Comparison of ENCODE assay signal across 12 mouse cellular contexts in the genomic region with DNA sequence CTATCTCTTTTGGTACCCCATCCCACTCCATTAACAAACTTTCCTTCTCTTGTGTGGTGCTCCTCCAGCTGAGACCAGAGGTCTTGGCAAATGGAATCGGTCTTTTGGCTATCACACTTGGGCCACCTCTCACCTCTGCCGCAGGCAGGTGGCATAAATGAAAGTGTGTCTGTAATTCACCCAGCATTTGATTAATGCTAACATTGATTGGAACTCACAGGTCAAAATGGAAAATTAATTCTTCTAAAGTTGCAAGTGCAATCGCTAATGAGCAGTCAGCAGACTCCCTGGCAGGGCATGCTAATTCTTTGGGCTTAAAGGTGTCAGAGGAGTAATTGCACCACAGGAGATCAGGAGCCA. TPM values are rescaled to one million over a fixed set of nuclear protein-coding genes. Genes with fewer than 3 reads are reported as not detected.
DNase-seq lines count a peak whose midpoint lies in the region; ATAC-seq and TF ChIP-seq lines count a peak whose summit lies in the region.
"Had no signal": no experiment of that assay in that cellular context is flagged by ENCODE, and none has a peak within 500 bp of the region (broad histone marks: within the 10 kb centered on the region; RNA-seq: fewer than 3 reads in every experiment).

No protein-coding gene starts in this region.

- H3K9me3 ChIP-seq in heart, embryonic 15.5 days (replicated peaks) = no peaks in the 10 kb centered on the region
- H3K9me3 ChIP-seq in midbrain, embryonic 15.5 days = no peaks in the 10 kb centered on the region
- no peaks in the 10 kb centered on the region; the same call in 1 of the 2 replicates for H3K9me3 ChIP-seq in midbrain, embryonic 11.5 days (ENCODE audit: control insufficient read depth, low read length)
- no peaks in the 10 kb centered on the region for H3K9me3 ChIP-seq in stomach, embryonic 14.5 days (ENCODE audit: control insufficient read depth, low read depth, low read length)

- 50% methylated on average over 3 of the region's 3 CpGs for WGBS in heart, embryonic 15.5 days
- 63% methylated on average over 3 of the region's 3 CpGs for WGBS in heart, adult 2 months
- WGBS in midbrain, embryonic 15.5 days = 65% methylated on average over 3 of the region's 3 CpGs
- 69% methylated on average over 3 of the region's 3 CpGs for WGBS in midbrain, embryonic 11.5 days
- 36% methylated on average over 3 of the region's 3 CpGs for WGBS in stomach, embryonic 14.5 days

- H3K4me3 ChIP-seq in heart, embryonic 15.5 days = peak overlapping the region; percentile 20
- no peak overlapping the region; the same call in 1 of the 2 replicates for H3K4me3 ChIP-seq in heart, adult 2 months
- H3K4me3 ChIP-seq in midbrain, embryonic 15.5 days = no peak overlapping the region
- H3K4me3 ChIP-seq in midbrain, embryonic 11.5 days (ENCODE audit: low read depth, low read length) = no peak overlapping the region
- peak overlapping the region; percentile 20 for H3K4me3 ChIP-seq in stomach, embryonic 14.5 days (ENCODE audit: low read depth, low read length)

- H3K79me2 ChIP-seq in heart, adult 2 months (replicated peaks; ENCODE audit: control insufficient read depth, insufficient read depth, low read length) = no peaks in the 10 kb centered on the region

- TF ChIP-seq EP300 in heart, adult 2 months (IDR thresholded peaks at IDR 0.05; ENCODE audit: insufficient read depth, low read depth, low read length) = no peak

- H3K4me2 ChIP-seq in heart, embryonic 15.5 days = peak overlapping the region; percentile 45
- H3K4me2 ChIP-seq in midbrain, embryonic 15.5 days = peak overlapping the region; percentile 5; the same call in 1 of the 2 replicates
- no peak overlapping the region for H3K4me2 ChIP-seq in midbrain, embryonic 11.5 days
- peak overlapping the region; percentile 45 for H3K4me2 ChIP-seq in stomach, embryonic 14.5 days (replicated peaks; ENCODE audit: low read depth, low read length)

- no peaks in the 10 kb centered on the region for H3K36me3 ChIP-seq in heart, embryonic 15.5 days
- H3K36me3 ChIP-seq in heart, adult 2 months (ENCODE audit: control insufficient read depth, insufficient read depth, low read length) = no peaks in the 10 kb centered on the region
- H3K36me3 ChIP-seq in midbrain, embryonic 15.5 days (replicated peaks) = no peaks in the 10 kb centered on the region
- no peaks in the 10 kb centered on the region for H3K36me3 ChIP-seq in midbrain, embryonic 11.5 days (ENCODE audit: control insufficient read depth, insufficient read depth, low read length)
- H3K36me3 ChIP-seq in stomach, embryonic 14.5 days (ENCODE audit: control insufficient read depth, insufficient read depth, low read length) = no peaks in the 10 kb centered on the region

- H3K27me3 ChIP-seq in heart, embryonic 15.5 days = no peaks in the 10 kb centered on the region
- no peaks in the 10 kb centered on the region for H3K27me3 ChIP-seq in heart, adult 2 months (ENCODE audit: control insufficient read depth, insufficient read depth, low read length)
- H3K27me3 ChIP-seq in midbrain, embryonic 15.5 days (replicated peaks) = no peaks in the 10 kb centered on the region
- H3K27me3 ChIP-seq in midbrain, embryonic 11.5 days (ENCODE audit: control insufficient read depth, insufficient read depth, low read length) = no peaks in the 10 kb centered on the region
- H3K27me3 ChIP-seq in stomach, embryonic 14.5 days (ENCODE audit: control insufficient read depth, insufficient read depth, low read length) = no peaks in the 10 kb centered on the region

- DNase-seq in heart, adult 2 months = no peak
- DNase-seq in midbrain, embryonic 11.5 days (ENCODE audit: low spot score, missing footprints) = no peak
- DNase-seq in hindlimb bud, embryonic 11.5 days (ENCODE audit: extremely low spot score, low read depth, low spot score) = peak; percentile 16
- no peak for DNase-seq in natural killer cell, adult 2 months (ENCODE audit: low spot score in 2 of 2)
- DNase-seq: cerebellum, postnatal 36 days had no signal

- H3K4me1 ChIP-seq in heart, embryonic 15.5 days (replicated peaks) = 0 out of 2 replicates have a peak, but pooled peaks cover 2% of the 10 kb centered on the region
- no peaks in the 10 kb centered on the region for H3K4me1 ChIP-seq in heart, adult 2 months (ENCODE audit: control insufficient read depth, insufficient read depth, low read length)
- H3K4me1 ChIP-seq in midbrain, embryonic 15.5 days = no peaks in the 10 kb centered on the region
- no peaks in the 10 kb centered on the region for H3K4me1 ChIP-seq in midbrain, embryonic 11.5 days (ENCODE audit: control insufficient read depth, insufficient read depth, low read length)
- 0 out of 2 replicates have a peak, but pooled peaks cover 4% of the 10 kb centered on the region for H3K4me1 ChIP-seq in stomach, embryonic 14.5 days (ENCODE audit: control insufficient read depth, insufficient read depth, low read length)

- no peak overlapping the region for H3K9ac ChIP-seq in heart, embryonic 15.5 days
- no peak overlapping the region for H3K9ac ChIP-seq in heart, adult 2 months (ENCODE audit: low read depth, low read length)
- H3K9ac ChIP-seq in midbrain, embryonic 15.5 days = no peak overlapping the region
- no peak overlapping the region for H3K9ac ChIP-seq in midbrain, embryonic 11.5 days (ENCODE audit: low read length)
- H3K9ac ChIP-seq in stomach, embryonic 14.5 days (replicated peaks; ENCODE audit: low read depth, low read length) = no peak overlapping the region

- ATAC-seq in heart, embryonic 15.5 days (replicated peaks; ENCODE audit: insufficient number of reproducible peaks, insufficient read depth, low FRiP score, low read depth) = no peak
- ATAC-seq in midbrain, embryonic 15.5 days (replicated peaks) = no peak
- ATAC-seq in midbrain, embryonic 11.5 days (ENCODE audit: low FRiP score) = no peak
- no peak for ATAC-seq in stomach, embryonic 14.5 days (ENCODE audit: insufficient number of reproducible peaks, insufficient read depth, low FRiP score, low read depth)
- no peak for ATAC-seq in CD4-positive, CD25-positive, alpha-beta regulatory T cell, adult 4 months

- no peak overlapping the region for H3K27ac ChIP-seq in heart, embryonic 15.5 days
- H3K27ac ChIP-seq in heart, adult 2 months = no peak overlapping the region
- no peak overlapping the region for H3K27ac ChIP-seq in midbrain, embryonic 15.5 days
- no peak overlapping the region for H3K27ac ChIP-seq in midbrain, embryonic 11.5 days (ENCODE audit: low read depth, low read length)
- no peak overlapping the region for H3K27ac ChIP-seq in stomach, embryonic 14.5 days (ENCODE audit: low read length)

- TF ChIP-seq POLR2A in heart, adult 2 months (IDR thresholded peaks at IDR 0.05; ENCODE audit: insufficient read depth, low read depth, low read length) = no peak

- no peak for TF ChIP-seq CTCF in heart, adult 2 months (IDR thresholded peaks at IDR 0.05)

- intact Hi-C loops in heart, adult 2 months (cut with DNase I) = no loop called here

RNA-seq across cellular contexts. Expression of a gene that starts 3.2 kb away (rescaled TPM):
- not detected in 2 replicates for polyA plus RNA-seq in heart, embryonic 15.5 days (2015; fragmentation: Nextera tagmentation; extraction: Ambion mirVana)
- total RNA-seq in heart, adult 2 months (2021) = not detected
- not detected in 2 replicates for polyA plus RNA-seq in heart, adult 2 months (2012; rRNA removed)
- polyA plus RNA-seq in midbrain, embryonic 15.5 days (2015; fragmentation: Nextera tagmentation; extraction: Ambion mirVana) = not detected in 2 replicates
- polyA plus RNA-seq in midbrain, embryonic 11.5 days (2014; fragmentation: Nextera tagmentation; extraction: Ambion mirVana) = not detected in 2 replicates
- polyA plus RNA-seq in stomach, embryonic 14.5 days (2014; fragmentation: Nextera tagmentation; extraction: Ambion mirVana) = not detected in 2 replicates
- not detected for polyA plus RNA-seq in CD4-positive, CD25-positive, alpha-beta regulatory T cell, adult 4 months (2017; shearing (Covaris generic))
- total RNA-seq: CH12.LX; gastrocnemius, postnatal 4 days; left cerebral cortex, postnatal 14 days had no signal

RNA-seq across cellular contexts. Expression of a gene that starts 39.3 kb away (rescaled TPM):
- polyA plus RNA-seq in heart, embryonic 15.5 days (2015; fragmentation: Nextera tagmentation; extraction: Ambion mirVana) = 0.09 and 0.37 TPM in 2 replicates
- total RNA-seq in heart, adult 2 months (2021) = under 1 TPM; 0.39 to 0.47 TPM
- 0.31 and 0.38 TPM in 2 replicates for polyA plus RNA-seq in heart, adult 2 months (2012; rRNA removed)
- polyA plus RNA-seq in midbrain, embryonic 15.5 days (2015; fragmentation: Nextera tagmentation; extraction: Ambion mirVana) = 0.20 and 0.28 TPM in 2 replicates
- polyA plus RNA-seq in midbrain, embryonic 11.5 days (2014; fragmentation: Nextera tagmentation; extraction: Ambion mirVana) = 0.18 and 0.59 TPM in 2 replicates
- 3.5 and 4.5 TPM in 2 replicates for polyA plus RNA-seq in stomach, embryonic 14.5 days (2014; fragmentation: Nextera tagmentation; extraction: Ambion mirVana)
- polyA plus RNA-seq in CD4-positive, CD25-positive, alpha-beta regulatory T cell, adult 4 months (2017; shearing (Covaris generic)) = not detected
- total RNA-seq: CH12.LX had no signal

Comparison
In these comparisons a context has a peak if more than half of its experiments do, and no peak if none do; other contexts are left out.
1. H3K4me3 ChIP-seq: peak in heart, embryonic 15.5 days (single experiment) and stomach, embryonic 14.5 days (single experiment); none in heart, adult 2 months (single experiment), midbrain, embryonic 15.5 days (single experiment) and midbrain, embryonic 11.5 days (single experiment).